Mouse (Mus musculus): ENCODE measurements around the gene Ttc30b. TPM values are rescaled to one million over a fixed set of nuclear protein-coding genes. Genes with fewer than 3 reads are reported as not detected.
A peak's percentile ranks its signal among the peaks of the same experiment; 100 is the strongest.
"Not testable (repeated sequence)": the region's sequence is repeated elsewhere in the genome, so short reads cannot be mapped to it uniquely, and the experiment has no call there.

Ttc30b gene
- total RNA-seq, 4 experiments from 2014 or later = 14.6 to 20.9 (median 16.8) TPM

DNA sequence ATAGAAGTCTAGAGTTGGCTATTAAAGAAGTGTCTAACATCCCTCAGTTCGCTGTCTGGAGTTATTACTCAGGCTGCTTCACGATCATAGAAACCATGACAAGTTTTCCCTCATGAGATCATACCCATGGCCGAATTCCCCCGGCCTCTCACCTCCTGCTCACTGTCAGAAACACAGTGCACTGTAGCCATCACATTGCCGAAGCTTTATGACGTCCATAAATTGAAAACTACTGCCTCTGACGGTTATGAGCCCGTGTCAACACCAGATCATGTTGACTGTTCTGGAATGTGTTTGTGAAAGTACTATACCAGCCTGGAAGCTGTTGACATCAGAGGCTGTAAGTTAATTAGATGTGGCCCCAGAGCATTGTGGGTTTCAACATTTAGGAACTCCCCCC is 12.3 kb upstream of the Ttc30b start:
- no peak for DNase-seq (ENCODE audit: low spot score)

DNA sequence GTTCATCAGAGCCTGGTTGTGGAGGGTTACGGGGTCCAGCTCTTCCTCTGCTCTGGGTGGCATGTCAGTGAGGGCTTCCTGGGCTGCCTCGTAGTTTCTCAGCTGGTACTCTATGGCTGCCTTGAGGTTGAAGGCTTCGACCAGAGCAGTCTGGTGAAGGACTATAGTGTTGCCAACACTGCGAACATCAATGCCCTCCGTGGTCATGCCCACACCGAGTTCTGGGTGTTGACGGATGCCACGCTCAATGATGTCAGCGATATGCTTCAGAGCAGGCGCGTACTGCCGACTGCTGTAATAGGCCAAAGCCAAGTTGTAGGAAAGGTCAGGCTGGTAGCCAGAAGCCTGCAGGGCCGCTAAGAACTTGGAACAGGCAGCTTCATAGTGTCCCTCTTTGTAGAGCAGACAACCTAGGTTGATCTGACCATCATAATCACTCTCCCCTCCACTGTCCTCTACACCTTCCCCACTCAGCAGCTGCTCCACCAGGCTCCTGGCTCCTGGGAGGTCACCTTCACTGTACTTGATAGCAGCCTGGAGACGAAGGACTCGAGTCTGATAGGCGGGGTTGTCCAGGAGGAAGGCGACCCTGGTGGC is 767 bp downstream of the Ttc30b start:
- peak; percentile 42 for DNase-seq (ENCODE audit: low spot score)

- DNase-seq (ENCODE audit: low spot score) = not testable (repeated sequence)
Observed at GRCm38 (mm10) chr2:75936685-75937084, 1.7 kb downstream of the Ttc30b start.

DNA sequence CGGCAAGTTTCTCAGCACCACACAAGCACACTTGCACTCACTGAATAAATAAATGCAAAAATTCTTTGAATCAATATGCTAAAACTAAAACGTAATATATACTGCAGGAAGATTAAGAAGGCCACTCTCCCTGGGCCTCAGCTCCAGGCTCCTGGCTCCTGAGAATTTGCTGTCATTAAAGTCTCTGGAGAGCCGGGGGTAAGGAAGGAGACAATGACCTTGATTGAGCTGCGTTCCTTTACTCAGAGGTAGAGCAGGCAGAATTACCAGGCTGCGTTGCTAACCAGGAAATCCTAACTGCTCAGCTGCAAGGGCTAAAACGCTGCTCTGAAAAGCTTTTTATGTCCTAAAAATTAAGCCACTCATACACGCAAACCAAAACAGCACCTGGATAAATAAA is 4.8 kb downstream of the Ttc30b start:
- DNase-seq (ENCODE audit: low spot score) = no peak

DNA sequence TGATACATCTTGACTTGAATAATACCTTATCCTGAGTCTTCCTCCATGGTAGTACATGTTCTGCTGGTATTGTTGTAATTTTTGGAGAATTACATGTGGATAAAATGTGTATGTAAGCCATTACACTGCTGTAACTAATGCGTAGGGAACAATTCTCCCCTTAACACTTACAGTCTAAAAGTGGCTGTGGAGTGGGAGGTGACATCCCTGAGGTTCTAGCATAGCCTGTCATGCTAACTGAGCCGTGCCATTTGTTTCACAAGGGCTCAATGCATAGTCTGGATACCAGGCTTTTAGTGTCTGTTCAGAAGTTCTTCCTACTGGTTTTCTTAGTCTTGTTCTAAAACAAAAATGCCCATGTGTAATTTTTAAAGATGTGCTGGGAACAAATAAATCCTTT is 7.4 kb downstream of the Ttc30b start:
- DNase-seq (ENCODE audit: low spot score) = no peak

DNA sequence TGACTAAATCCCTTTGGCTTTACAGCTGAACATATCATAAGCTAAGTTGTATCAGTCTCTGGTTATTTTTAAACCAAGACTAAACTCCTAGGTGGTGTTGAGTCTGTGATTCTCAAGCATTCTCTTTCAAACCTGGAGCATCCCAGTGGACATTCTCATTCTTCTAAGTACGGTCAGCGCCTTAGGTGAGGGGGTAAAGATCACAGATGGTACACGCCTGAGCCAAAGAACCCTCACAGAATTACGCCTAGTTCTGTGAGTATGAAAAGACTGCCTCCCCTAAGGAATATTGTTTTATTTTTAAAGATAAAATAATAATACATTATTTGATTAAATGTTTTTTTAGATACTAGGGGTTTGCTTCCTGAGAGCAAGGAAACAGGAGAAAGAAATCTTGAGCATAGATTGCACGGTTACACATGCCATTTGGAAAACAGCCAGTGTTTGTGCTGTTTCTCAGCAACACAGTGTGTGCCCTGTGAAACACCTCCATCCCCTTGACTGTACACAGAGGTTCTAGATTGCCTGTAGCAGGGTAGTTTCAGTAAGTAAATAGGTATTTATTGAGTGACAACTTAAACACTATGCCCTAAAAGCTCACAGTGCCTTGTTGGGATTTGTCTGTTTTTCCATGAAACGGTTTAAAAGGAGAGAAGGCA is 8.5 kb downstream of the Ttc30b start:
- no peak for DNase-seq (ENCODE audit: low spot score)

DNA sequence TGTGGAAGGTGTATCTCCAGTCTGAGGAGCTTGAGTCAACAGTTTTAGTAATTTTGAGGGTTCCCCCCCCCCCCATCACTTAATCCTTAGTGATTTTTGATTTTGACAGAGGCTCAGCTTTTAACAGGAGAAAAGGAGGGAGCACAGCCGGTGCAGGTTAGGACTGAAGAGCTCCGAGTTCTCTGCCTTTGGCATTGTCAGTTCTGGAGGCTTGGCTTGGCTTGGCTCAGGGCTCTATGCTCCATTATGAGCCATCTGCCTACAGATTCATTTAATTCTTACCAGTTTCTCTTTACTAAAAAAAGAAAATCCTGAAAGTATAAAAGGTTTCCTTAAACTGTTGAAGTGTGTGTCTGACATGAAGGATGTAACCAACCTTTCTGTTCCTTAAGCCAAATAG is 9.2 kb downstream of the Ttc30b start:
- no peak for DNase-seq (ENCODE audit: low spot score)

DNA sequence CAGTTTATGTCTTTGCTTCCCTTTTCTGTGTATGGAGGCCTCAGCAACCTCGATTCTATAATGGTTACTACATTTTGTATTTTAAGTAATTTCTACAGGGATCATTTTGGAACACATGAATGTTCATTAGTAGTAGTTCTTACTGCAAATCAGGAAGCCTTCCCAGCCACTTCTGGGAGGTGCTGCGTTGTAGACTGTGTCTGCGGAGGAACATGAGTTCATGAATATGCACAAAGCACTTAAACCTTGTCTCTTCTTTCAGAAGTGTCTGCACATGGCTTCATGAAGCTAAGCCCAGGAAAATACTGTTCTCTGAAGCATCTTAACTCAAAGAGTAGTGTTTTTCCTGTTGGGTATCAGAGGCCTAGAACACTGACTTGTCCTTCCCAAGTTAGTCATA is 10.4 kb downstream of the Ttc30b start:
- no peak for DNase-seq (ENCODE audit: low spot score)

GRCm38 (mm10) chr2:75926061-75926460 is 12.3 kb downstream of the Ttc30b start:
- DNase-seq (ENCODE audit: low spot score) = no peak

GRCm38 (mm10) chr2:75923807-75924340 is 14.5 kb downstream of the Ttc30b start:
- DNase-seq (ENCODE audit: low spot score) = no peak

DNA sequence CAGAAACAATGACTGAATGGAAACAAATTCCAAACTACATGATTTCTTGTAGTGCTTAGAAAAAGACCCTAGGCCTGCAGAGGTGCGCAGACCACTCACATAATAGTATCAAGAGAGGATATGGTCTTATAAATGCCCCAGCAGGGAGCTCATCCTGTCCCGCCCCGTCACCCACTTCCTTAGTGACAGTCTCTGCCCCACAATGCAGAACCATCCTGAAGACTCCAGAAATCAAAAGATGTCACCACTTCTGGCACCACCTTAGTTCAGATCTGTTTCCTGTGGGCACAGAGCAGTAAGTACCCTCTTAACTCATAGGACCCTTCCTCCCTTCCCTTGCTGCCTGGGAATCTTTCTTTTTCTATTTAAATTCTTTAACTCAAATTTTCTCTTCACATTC is 23.3 kb downstream of the Ttc30b start:
- DNase-seq (ENCODE audit: low spot score) = no peak

DNA sequence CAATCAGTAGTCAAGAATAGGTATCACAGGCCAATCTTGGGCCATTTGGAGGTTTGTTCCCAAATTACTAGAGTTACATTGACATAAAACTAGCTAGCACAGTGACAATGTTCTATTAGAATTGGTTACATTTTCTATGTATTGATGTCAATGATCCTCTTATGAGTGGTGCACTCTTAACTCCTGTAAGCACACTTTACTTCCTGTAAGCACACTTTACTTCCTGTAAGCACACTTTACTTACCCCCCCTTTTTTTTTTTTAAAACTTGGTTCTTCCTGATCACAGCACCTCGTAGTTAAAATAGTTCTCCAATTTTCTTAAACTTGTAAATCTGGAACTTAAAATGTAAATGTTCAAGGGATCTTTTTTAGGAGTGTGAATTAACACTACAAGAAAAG is 31.2 kb downstream of the Ttc30b start:
- no peak for DNase-seq (ENCODE audit: low spot score)

GRCm38 (mm10) chr2:75901869-75902268 is 36.5 kb downstream of the Ttc30b start:
- no peak for DNase-seq (ENCODE audit: low spot score)

DNA sequence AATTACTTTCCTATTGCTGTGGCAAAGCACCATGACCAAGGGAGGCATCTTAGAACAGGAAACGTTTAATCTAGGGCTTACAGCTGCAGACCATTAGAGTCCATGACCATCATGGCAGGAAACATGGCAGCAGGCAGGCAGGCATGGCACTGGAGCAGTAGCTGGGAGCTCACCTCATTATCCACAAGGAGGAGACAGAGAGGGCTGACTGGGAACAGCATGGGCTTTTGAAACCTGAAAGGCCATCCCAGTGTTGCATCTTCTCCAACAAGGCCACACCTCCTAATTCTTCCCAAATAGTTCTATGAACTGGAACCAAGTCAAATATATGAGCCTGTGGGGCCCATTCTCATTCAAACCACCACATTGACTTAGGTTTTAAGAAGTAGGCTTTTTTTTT is 38.1 kb downstream of the Ttc30b start:
- DNase-seq (ENCODE audit: low spot score) = no peak

DNA sequence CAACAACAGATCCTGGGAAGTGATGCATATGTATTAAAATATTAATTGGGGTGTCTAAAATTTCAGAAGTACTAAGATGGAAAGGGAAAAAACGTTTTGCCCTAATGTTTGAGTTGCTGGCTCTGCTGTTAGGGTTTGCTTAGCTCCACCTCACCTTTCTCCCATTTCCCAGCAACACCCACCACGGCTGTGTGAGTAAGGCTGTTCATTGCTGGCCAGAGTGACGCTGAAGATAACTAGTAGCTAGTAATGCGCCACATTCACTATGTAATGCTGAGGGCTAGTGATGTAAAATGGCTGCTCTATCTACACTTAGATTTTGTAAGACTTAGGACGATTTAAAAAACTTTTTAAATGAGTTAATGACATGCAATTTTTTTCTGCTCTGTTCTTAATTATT is 42.7 kb downstream of the Ttc30b start:
- DNase-seq (ENCODE audit: low spot score) = no peak

DNA sequence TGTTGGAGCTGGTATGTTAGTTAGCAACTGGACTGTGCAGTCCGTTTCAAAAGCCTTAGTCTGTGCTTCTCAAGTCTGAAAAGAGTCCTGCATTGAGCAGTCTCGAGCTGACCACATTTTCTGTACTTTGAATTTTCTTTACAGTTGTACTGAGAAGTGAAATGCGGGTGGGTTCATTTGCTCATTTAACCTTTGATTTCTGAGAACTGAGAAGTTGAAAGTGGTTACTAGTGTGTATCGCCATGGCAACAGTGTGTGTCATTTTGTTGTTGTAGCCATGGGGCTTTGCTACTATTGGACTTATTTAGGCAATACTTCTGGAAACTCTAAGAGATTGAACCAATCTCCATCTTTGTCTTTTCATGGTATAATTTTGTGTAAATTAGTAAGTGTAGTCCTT is 46.4 kb downstream of the Ttc30b start:
- no peak for DNase-seq (ENCODE audit: low spot score)

Other genes with a start within 250 kb of the Ttc30b start
- gene Nfe2l2, start 233.9 kb downstream of the Ttc30b start, total RNA-seq (2022) = 10 to 100 TPM; 57.9 to 75.1 (median 64.5) TPM
- 10 to 100 TPM; 26.4 to 32.0 (median 27.2) TPM for gene Agps, start 106.4 kb downstream of the Ttc30b start, total RNA-seq (2022)
- 1 to 10 TPM; 2.1 to 3.5 (median 2.5) TPM for gene Ttc30a2, start 39.6 kb upstream of the Ttc30b start, total RNA-seq (2022)
- 1 to 10 TPM; 3.2 to 4.4 (median 4.2) TPM for gene Ttc30a1, start 43.4 kb upstream of the Ttc30b start, total RNA-seq (2022)